Mouse (Mus musculus): ENCODE measurements at regions not wholly inside any gene's neighbourhood (a gene's known extent, or its start where the extent isn't known, plus 50 kb on each side); places are given as distances from the start of the nearest gene placed in this dataset.

GRCm38 (mm10) chr11:92858170-92858569 is 239.7 kb upstream of the Car10 start:
- intact Hi-C loops (cut with DNase I): no loop called here

GRCm38 (mm10) chr11:92889693-92890454 is 208.0 kb upstream of the Car10 start:
- peak; percentile 19 to 52 for DNase-seq
- intact Hi-C loops (cut with DNase I): no loop called here

More at GRCm38 (mm10) chr11:92858170-92858569, 239.7 kb upstream of the Car10 start:
- DNase-seq: no peak

- intact Hi-C loops (cut with DNase I): no loop called here
- DNase-seq: no peak
Measured at GRCm38 (mm10) chr11:92899296-92899695, 198.5 kb upstream of the Car10 start.

Data from heart, postnatal 14 days (tissue).